Comparison of ENCODE assay signal across 30 mouse cellular contexts in the genomic region with DNA sequence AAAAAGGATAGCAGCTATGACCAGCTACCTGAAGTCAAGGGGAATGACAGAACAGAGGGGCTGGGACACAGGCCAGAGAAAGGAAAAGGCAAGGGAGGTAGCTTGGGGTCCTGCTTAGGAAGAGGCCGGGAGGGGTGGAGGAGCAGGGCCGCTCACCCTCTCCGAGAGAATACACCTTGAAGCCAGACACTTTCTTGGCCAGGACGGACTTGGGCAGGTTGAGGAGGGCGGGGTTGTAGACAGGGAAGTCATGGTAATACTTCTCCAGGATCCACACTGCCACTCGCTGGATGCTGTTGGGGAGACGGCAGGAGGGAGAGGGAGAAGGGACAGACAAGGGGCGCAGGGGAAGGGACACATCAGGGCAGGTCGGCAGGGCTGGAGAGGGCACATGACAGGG. TPM values are rescaled to one million over a fixed set of nuclear protein-coding genes. Genes with fewer than 3 reads are reported as not detected.
"Had no signal": no experiment of that assay in that cellular context is flagged by ENCODE, and none has a peak within 500 bp of the region (broad histone marks: within the 10 kb centered on the region; RNA-seq: fewer than 3 reads in every experiment).

No protein-coding gene starts in this region.

- H3K9ac ChIP-seq: heart, embryonic 13.5 days; heart, embryonic 15.5 days; hindbrain, embryonic 13.5 days; hindbrain, embryonic 15.5 days; kidney, embryonic 15.5 days; limb, embryonic 12.5 days; liver, embryonic 12.5 days; liver, embryonic 14.5 days had no signal

- H3K4me3 ChIP-seq: heart, embryonic 10.5 days; heart, embryonic 13.5 days; heart, embryonic 15.5 days; hindbrain, embryonic 13.5 days; hindbrain, embryonic 15.5 days; kidney, embryonic 15.5 days; limb, embryonic 12.5 days; liver, embryonic 12.5 days had no signal

- ATAC-seq: hindbrain, postnatal 0 days; intestine, embryonic 16.5 days; liver, embryonic 12.5 days had no signal

- H3K4me2 ChIP-seq: heart, embryonic 13.5 days; heart, embryonic 15.5 days; hindbrain, embryonic 13.5 days; hindbrain, embryonic 15.5 days; kidney, embryonic 15.5 days; limb, embryonic 12.5 days; liver, embryonic 12.5 days had no signal

- H3K4me1 ChIP-seq: limb, embryonic 12.5 days; liver, embryonic 12.5 days had no signal

- H3K27ac ChIP-seq: heart, embryonic 10.5 days; heart, embryonic 13.5 days; heart, embryonic 15.5 days; hindbrain, embryonic 13.5 days; hindbrain, embryonic 15.5 days; hindbrain, postnatal 0 days; kidney, embryonic 15.5 days; kidney, postnatal 0 days; limb, embryonic 12.5 days; liver, embryonic 12.5 days; liver, embryonic 14.5 days had no signal

- DNase-seq: gastrocnemius, postnatal 14 days; gastrocnemius, postnatal 36 days; heart, adult 18-20 months; heart, postnatal 14 days; heart, postnatal 36 days; kidney, adult 11 months; kidney, adult 2 months; kidney, adult 9 months; kidney, postnatal 14 days; kidney, postnatal 36 days; layer of hippocampus, adult 9-11 months; layer of hippocampus, postnatal 36 days; left cerebral cortex, postnatal 4 days had no signal

- H3K27me3 ChIP-seq: heart, embryonic 13.5 days; heart, embryonic 15.5 days; hindbrain, embryonic 13.5 days; hindbrain, embryonic 15.5 days; kidney, embryonic 15.5 days; limb, embryonic 12.5 days; liver, embryonic 12.5 days had no signal

- H3K9me3 ChIP-seq: heart, embryonic 10.5 days; heart, embryonic 13.5 days; heart, embryonic 15.5 days; hindbrain, embryonic 13.5 days; hindbrain, embryonic 15.5 days; kidney, embryonic 15.5 days; limb, embryonic 12.5 days; liver, embryonic 12.5 days had no signal

RNA-seq across cellular contexts. Expression of a gene that starts 49.0 kb away (rescaled TPM):
- polyA plus RNA-seq: gonadal fat pad, adult 2 months; heart, embryonic 13.5 days; heart, embryonic 15.5 days; heart, postnatal 0 days; intestine, embryonic 14.5 days; kidney, adult 2 months; kidney, embryonic 15.5 days; kidney, postnatal 0 days; large intestine, adult 2 months; liver, adult 2 months; liver, embryonic 12.5 days; liver, embryonic 14.5 days had no signal
